Mouse (Mus musculus) heart, postnatal 0 days (tissue): Measurements from ENCODE around the gene Lcorl. TPM values are rescaled to one million over a fixed set of nuclear protein-coding genes. Genes with fewer than 3 reads are reported as not detected.

Experiments used
- ATAC-seq: fragments of 200-750 bp; cut with Nextera tagmentation; 2 replicates; pipeline ENCODE4 v1.8.0; 2017; ENCODE audit warnings: low read depth, moderate number of reproducible peaks, moderate library complexity; ENCODE audit not compliant: insufficient read depth
- DNase-seq: peaks from one replicate; pipeline ENCODE4 v3.0.0-alpha.2; 2016; ENCODE audit warnings: low spot score
- H3K27ac ChIP-seq: fragments of 300-500 bp; sonication (generic); 2 replicates; pipeline ENCODE4 v1.5.1; 2014; ENCODE audit warnings: low read depth, mild to moderate bottlenecking
- H3K27me3 ChIP-seq: fragments of 300-500 bp; sonication (generic); 2 replicates; pipeline ENCODE4 v1.6.1; 2014; ENCODE audit warnings: low read length, mixed read lengths; ENCODE audit not compliant: control insufficient read depth, insufficient read depth
- H3K36me3 ChIP-seq: fragments of 300-500 bp; sonication (generic); replicated peaks from 2 replicates; pipeline ENCODE4 v1.6.1; 2014; ENCODE audit warnings: low read length, mixed read lengths; ENCODE audit not compliant: control insufficient read depth, insufficient read depth
- H3K4me1 ChIP-seq: fragments of 300-500 bp; sonication (generic); 2 replicates; pipeline ENCODE4 v1.6.1; 2014; ENCODE audit warnings: antibody characterized with exemption; ENCODE audit not compliant: control insufficient read depth, insufficient read depth
- H3K4me2 ChIP-seq: fragments of 300-500 bp; sonication (generic); 2 replicates; pipeline ENCODE4 v1.6.1; 2014; ENCODE audit warnings: low read depth, mild to moderate bottlenecking, low read length, moderate library complexity
- H3K4me3 ChIP-seq: fragments of 300-500 bp; sonication (generic); 2 replicates; pipeline ENCODE4 v1.5.1; 2014; ENCODE audit warnings: low read depth, low read length
- H3K9ac ChIP-seq: fragments of 300-500 bp; sonication (generic); replicated peaks from 2 replicates; pipeline ENCODE4 v1.6.1; 2014; ENCODE audit warnings: low read depth, low read length, mixed read lengths
- H3K9me3 ChIP-seq: fragments of 300-500 bp; sonication (generic); replicated peaks from 2 replicates; pipeline ENCODE4 v1.6.1; 2016; ENCODE audit warnings: low read length; ENCODE audit not compliant: control insufficient read depth
- CTCF ChIP-seq: IDR thresholded peaks from 2 replicates; pipeline ENCODE4 v1.5.1; 2016; ENCODE audit warnings: antibody characterized with exemption, control low read depth, low read depth
- EP300 ChIP-seq: IDR thresholded peaks from 2 replicates; pipeline ENCODE4 v1.6.1; 2016; ENCODE audit warnings: antibody characterized with exemption, low read depth
- WGBS: fragments of 180-500 bp; shearing (Covaris S2); extraction: QIAGEN DNeasy Blood & Tissue Kit; methylation state at CpG from one replicate; pipeline ENCODE4 v1.1.7; 2014; 5-methylcytosine and 5-hydroxymethylcytosine counted together
- polyA plus RNA-seq: library from polyadenylated mRNA; unstranded; fragments of >200 nt; fragmentation: Nextera tagmentation; extraction: Ambion mirVana; gene quantifications from 2 replicates; pipeline ENCODE4 v1.2.1, GENCODE M21; 2015
- total RNA-seq: library from RNA; depleted of rRNA; stranded (reverse); fragments of >200 nt; gene quantifications from 2 replicates; pipeline ENCODE4 v1.2.3, GENCODE M21; 2014; ENCODE audit warnings: low replicate concordance; rRNA removed

Gene Lcorl
- total RNA-seq (24.3 and 80.3 TPM in 2 replicates), polyA plus RNA-seq (11.1 and 11.6 TPM in 2 replicates)

DNA sequence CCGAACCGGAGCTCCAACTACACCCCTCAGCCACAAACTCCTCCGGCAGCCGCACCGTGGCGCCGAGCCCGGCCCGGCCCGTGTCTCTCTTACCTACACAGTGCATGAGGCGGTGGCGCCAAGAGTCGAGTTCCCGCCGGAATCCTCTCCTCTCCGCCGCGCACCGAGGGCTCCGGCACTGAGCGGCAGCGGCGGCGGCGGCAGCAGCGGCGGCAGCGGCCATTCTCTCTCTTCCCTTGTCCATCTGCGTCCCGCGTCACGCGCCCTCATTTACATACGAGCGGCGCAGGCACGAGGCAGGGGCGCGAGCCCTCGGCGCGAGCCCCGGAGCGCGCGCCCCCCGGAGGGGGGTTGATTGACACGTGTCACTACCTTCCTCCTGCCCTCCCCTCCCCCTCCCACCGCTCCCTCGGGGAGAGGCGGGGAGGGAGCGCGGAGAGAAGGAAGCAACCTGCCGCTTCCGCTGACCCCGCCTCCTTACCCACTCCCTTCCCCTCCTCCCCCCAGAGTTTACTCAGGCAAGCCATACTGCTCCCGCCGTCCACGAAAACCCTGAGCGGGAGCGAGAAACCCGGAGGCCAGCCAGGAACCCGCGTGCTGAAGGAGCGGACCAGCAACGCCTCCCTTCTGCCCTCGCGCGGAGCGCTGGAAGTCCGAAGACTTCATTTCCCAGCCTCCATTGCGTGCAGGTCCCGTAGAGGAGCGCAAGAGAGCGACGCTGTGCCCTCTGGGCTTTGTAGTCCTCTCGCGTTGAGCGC, at the start of gene Lcorl:
Gene Lcorl (minus strand): TSS at position 362 of the 758 bp plus-strand sequence.
- 1% methylated on average over 66 of the region's 79 CpGs for WGBS
- peak; percentile 94 for ATAC-seq

DNA sequence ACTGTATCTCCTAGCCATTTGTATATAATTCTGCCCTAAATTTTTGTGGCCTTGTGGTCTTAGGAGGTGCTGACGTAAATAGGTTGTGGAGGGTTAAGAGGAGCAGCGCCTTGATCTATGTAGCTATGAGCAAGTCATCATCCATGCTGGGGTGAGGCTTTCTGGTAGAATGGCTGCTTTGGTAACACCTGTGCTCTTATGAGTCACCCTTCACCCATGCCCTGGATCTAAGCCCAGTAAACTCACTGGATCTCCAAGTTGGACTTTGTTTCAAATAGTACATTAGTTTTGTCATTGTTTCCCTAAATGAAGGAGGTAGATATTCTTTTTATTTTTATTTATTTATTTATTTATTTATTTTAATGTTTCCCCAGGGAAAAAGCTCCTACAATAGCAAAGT, 47.3 kb upstream of the Lcorl start:
- no peak overlapping the region for H3K27ac ChIP-seq
- H3K4me1 ChIP-seq: no peaks in the 10 kb centered on the region
- DNase-seq (no peak), ATAC-seq (no peak)
- 80% methylated on average over 2 of the region's 2 CpGs for WGBS
- H3K4me2 ChIP-seq: no peak overlapping the region
- TF ChIP-seq CTCF: no peak
- TF ChIP-seq EP300: no peak
- H3K9ac ChIP-seq: no peak overlapping the region
- H3K27me3 ChIP-seq: no peaks in the 10 kb centered on the region
- no peaks in the 10 kb centered on the region for H3K9me3 ChIP-seq
- H3K36me3 ChIP-seq: no peaks in the 10 kb centered on the region
- no peak overlapping the region for H3K4me3 ChIP-seq

More for the DNA sequence above, at the start of gene Lcorl:
- no peaks in the 10 kb centered on the region for H3K36me3 ChIP-seq
- no peaks in the 10 kb centered on the region for H3K27me3 ChIP-seq
- peak within 1 kb of the TSS; percentile 97 for H3K27ac ChIP-seq
- peak within 1 kb of the TSS; percentile 83 for H3K4me2 ChIP-seq
- DNase-seq: peak; percentile 96
- peak within 1 kb of the TSS; percentile 82 for H3K4me3 ChIP-seq
- TF ChIP-seq EP300 (no peak; the same call in 1 of the 2 replicates), CTCF (peak; percentile 26)
- H3K9ac ChIP-seq: peak within 1 kb of the TSS; percentile 93
- H3K9me3 ChIP-seq: no peaks in the 10 kb centered on the region
- no peaks in the 10 kb centered on the region for H3K4me1 ChIP-seq

DNA sequence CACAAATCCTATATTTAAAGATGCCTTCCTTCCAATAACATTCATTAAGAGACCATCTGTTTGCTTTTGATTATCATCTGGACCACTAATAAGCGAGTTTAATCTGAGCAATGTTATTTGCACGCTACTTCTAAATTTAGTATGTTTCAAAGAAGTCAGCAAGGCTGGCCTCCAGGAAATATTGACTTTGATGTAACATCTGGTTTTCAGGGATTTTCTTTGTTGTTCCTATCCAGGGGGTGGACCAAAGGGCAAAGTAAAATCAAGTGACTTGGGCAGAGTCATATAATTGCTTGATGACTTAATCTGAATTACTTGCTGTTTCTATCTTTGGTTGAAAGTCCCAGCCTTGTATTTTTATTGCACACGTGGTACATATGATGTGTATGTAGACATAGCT, 45.8 kb upstream of the Lcorl start:
- Histone ChIP-seq H3K36me3 (no peaks in the 10 kb centered on the region), H3K27me3 (no peaks in the 10 kb centered on the region), H3K4me2 (no peak overlapping the region), H3K9ac (no peak overlapping the region), H3K9me3 (no peaks in the 10 kb centered on the region), H3K4me3 (no peak overlapping the region), H3K27ac (no peak overlapping the region), H3K4me1 (no peaks in the 10 kb centered on the region)
- no peak for DNase-seq
- no peak for TF ChIP-seq CTCF
- TF ChIP-seq EP300: no peak
- ATAC-seq: no peak
- 57% methylated on average over 3 of the region's 3 CpGs for WGBS

DNA sequence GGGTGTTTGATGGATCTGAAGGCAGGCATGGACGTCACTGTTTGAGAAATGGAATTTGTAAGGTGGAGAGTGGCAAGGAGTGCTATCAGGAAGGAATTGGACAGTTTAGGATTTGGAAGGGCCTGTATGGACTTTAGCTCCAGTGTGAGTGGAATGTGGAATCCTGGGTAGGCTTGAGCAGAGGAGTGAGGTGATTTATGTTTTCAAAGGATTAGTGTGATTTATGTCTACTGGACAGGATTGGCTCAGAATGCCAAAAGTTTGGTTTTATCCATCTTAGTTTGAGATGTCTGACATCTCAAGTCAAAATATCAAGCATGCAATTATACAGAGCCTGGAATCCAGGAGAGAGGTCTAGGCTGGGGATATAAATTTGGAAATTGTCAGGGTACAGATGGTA, 37.9 kb upstream of the Lcorl start:
- Histone ChIP-seq H3K4me2 (no peak overlapping the region), H3K36me3 (no peaks in the 10 kb centered on the region), H3K9ac (no peak overlapping the region), H3K9me3 (no peaks in the 10 kb centered on the region), H3K4me3 (no peak overlapping the region), H3K4me1 (peaks cover 5% of the 10 kb centered on the region; the same call in 1 of the 2 replicates), H3K27me3 (no peaks in the 10 kb centered on the region), H3K27ac (no peak overlapping the region)
- ATAC-seq (no peak), DNase-seq (no peak)
- 32% methylated on average over 1 of the region's 1 CpGs for WGBS
- no peak for TF ChIP-seq CTCF
- no peak for TF ChIP-seq EP300

DNA sequence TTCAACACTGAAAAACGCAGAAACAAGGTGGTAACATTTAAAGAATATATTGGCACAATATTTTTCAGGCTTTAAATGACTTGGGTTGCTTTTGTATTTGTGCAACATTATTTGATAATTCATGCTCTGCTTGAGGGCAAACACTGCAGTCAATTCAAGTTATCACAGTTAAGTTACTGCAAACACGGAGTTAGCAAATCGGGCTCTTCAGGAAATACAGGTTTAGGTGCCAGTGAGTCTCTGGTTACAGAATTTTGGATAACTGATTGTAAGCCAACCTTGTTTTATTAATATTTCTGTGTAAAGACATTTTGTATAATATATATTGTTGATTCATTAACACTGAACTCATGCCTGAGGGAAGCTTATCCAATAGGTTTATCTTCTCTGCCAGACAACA, 36.3 kb upstream of the Lcorl start:
- 78% methylated on average over 3 of the region's 3 CpGs for WGBS
- no peaks in the 10 kb centered on the region for H3K9me3 ChIP-seq
- peaks cover 5% of the 10 kb centered on the region; the same call in 1 of the 2 replicates for H3K4me1 ChIP-seq
- H3K27me3 ChIP-seq: no peaks in the 10 kb centered on the region
- no peak overlapping the region for H3K27ac ChIP-seq
- no peak overlapping the region for H3K4me2 ChIP-seq
- H3K4me3 ChIP-seq: no peak overlapping the region
- TF ChIP-seq CTCF: no peak
- TF ChIP-seq EP300: no peak
- ATAC-seq (no peak), DNase-seq (no peak)
- no peaks in the 10 kb centered on the region for H3K36me3 ChIP-seq
- no peak overlapping the region for H3K9ac ChIP-seq

DNA sequence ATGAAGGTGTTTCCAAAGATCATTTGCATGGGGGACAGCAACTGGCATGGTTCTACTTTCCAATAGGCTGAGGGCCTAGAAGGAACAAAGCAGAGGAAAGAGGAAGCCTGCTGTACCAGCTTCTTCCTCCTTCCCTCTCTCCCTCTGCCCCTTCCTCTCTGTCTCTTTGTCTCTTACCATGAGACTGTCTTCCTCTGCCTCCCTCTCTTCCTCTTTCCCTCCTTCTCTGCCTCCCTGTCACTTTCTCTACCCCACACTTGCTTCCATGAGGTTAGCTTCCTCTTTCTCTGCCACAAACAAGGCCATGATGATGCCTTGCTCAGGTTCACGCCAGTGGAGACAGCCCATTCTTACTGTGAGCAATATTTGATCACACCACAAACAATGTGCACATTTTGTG, 18.9 kb upstream of the Lcorl start:
- Histone ChIP-seq H3K4me2 (no peak overlapping the region), H3K36me3 (no peaks in the 10 kb centered on the region), H3K9me3 (no peaks in the 10 kb centered on the region), H3K4me3 (no peak overlapping the region), H3K4me1 (no peaks in the 10 kb centered on the region), H3K27me3 (no peaks in the 10 kb centered on the region), H3K9ac (no peak overlapping the region), H3K27ac (no peak overlapping the region)
- WGBS: 90% methylated on average over 1 of the region's 1 CpGs
- ATAC-seq (no peak), DNase-seq (no peak)
- no peak for TF ChIP-seq CTCF
- no peak for TF ChIP-seq EP300
